18 mouse cellular contexts compared by ENCODE assay signal in the genomic region with DNA sequence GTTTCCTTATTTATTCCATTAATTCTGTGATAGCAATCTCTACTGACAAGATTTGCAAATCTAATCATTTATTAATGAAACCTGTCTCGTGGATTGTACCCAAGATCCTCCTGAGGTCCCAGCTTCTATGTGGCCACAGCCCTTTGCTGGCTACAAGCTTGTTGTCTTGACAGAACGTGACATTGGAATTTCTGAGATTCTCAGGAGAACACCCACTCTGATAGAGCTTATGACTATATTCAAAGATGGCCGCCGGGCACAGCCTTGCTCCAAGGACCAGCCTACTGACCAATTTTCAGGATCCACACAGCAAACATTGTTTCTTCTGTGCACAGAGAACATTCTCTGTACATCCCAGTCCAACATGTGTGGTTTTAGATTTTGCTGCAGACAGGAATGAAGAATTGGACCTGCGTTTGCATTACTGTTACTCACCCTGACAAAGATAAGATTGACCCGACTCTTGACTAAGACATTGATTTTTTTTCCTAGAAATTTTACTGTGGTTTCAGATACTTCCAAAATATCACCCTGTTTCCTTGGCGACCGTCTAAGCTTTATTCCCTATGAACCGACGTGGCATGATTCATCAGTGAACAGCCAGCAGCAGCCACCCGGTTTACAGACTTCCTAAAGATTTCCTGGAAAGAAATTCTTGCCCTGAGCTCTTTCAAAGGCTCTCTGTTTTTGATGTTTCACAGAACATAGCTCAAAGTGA.
A peak's percentile ranks its signal among the peaks of the same experiment; 100 is the strongest.
DNase-seq lines count a peak whose midpoint lies in the region; ATAC-seq and TF ChIP-seq lines count a peak whose summit lies in the region.
"Had no signal": no experiment of that assay in that cellular context is flagged by ENCODE, and none has a peak within 500 bp of the region (broad histone marks: within the 10 kb centered on the region; RNA-seq: fewer than 3 reads in every experiment).

No protein-coding gene starts in this region.

- no peaks in the 10 kb centered on the region for H3K27me3 ChIP-seq in heart, embryonic 10.5 days (ENCODE audit: insufficient read depth, poor library complexity, severe bottlenecking)
- H3K27me3 ChIP-seq in forebrain, postnatal 0 days (ENCODE audit: insufficient read depth, low read length), result no peaks in the 10 kb centered on the region
- H3K27me3 ChIP-seq in midbrain, postnatal 0 days (ENCODE audit: insufficient read depth, low read length), result no peaks in the 10 kb centered on the region
- H3K27me3 ChIP-seq: limb, embryonic 15.5 days; neural tube, embryonic 12.5 days; Patski had no signal

- peak; percentile 82 for DNase-seq in heart, adult 11 months
- no peak for DNase-seq in heart, embryonic 10.5 days (ENCODE audit: low spot score)
- DNase-seq in MN1 (ENCODE audit: low spot score), result peak; percentile 46
- DNase-seq in forebrain, postnatal 0 days, result no peak
- DNase-seq in midbrain, postnatal 0 days (ENCODE audit: low spot score), result no peak
- DNase-seq in testis, postnatal 10 days (ENCODE audit: low spot score), result no peak
- no peak for DNase-seq in heart, postnatal 10 days
- DNase-seq: B cell, adult 2 months; cerebellum, adult 9-11 months; gastrocnemius, postnatal 10 days; heart, adult 2 months; kidney, postnatal 4 days; lung, postnatal 14 days; right cerebral cortex, postnatal 4 days; thymus, postnatal 36 days had no signal

- peak; percentile 67 for ATAC-seq in forebrain, postnatal 0 days
- ATAC-seq in midbrain, postnatal 0 days (ENCODE audit: low FRiP score), result peak; percentile 52; the same call in 1 of the 2 replicates
- ATAC-seq: Patski had no signal

- intact Hi-C loops in heart, postnatal 10 days (cut with DNase I), result no loop called here

- H3K9ac ChIP-seq in forebrain, postnatal 0 days, result no peak overlapping the region
- H3K9ac ChIP-seq in midbrain, postnatal 0 days (replicated peaks; ENCODE audit: low read length, poor library complexity, severe bottlenecking), result no peak overlapping the region
- H3K9ac ChIP-seq: limb, embryonic 15.5 days; neural tube, embryonic 12.5 days had no signal

- H3K4me1 ChIP-seq in heart, embryonic 10.5 days, result peaks cover 10% of the 10 kb centered on the region; the same call in 1 of the 2 replicates
- peaks cover 16% of the 10 kb centered on the region for H3K4me1 ChIP-seq in forebrain, postnatal 0 days (ENCODE audit: insufficient read depth)
- peaks cover 3% of the 10 kb centered on the region; the same call in 1 of the 2 replicates for H3K4me1 ChIP-seq in midbrain, postnatal 0 days (ENCODE audit: insufficient read depth, low read length)

- H3K36me3 ChIP-seq in heart, embryonic 10.5 days, result no peaks in the 10 kb centered on the region
- no peaks in the 10 kb centered on the region for H3K36me3 ChIP-seq in forebrain, postnatal 0 days (ENCODE audit: insufficient read depth)
- H3K36me3 ChIP-seq in midbrain, postnatal 0 days (ENCODE audit: insufficient read depth, low read length), result no peaks in the 10 kb centered on the region
- H3K36me3 ChIP-seq: limb, embryonic 15.5 days; neural tube, embryonic 12.5 days had no signal

- no peak for TF ChIP-seq CTCF in forebrain, postnatal 0 days (IDR thresholded peaks at IDR 0.05; ENCODE audit: low read depth)
- no peak for TF ChIP-seq CTCF in midbrain, postnatal 0 days (IDR thresholded peaks at IDR 0.05)

- H3K4me2 ChIP-seq in forebrain, postnatal 0 days (ENCODE audit: low read depth), result no peak overlapping the region
- H3K4me2 ChIP-seq in midbrain, postnatal 0 days (ENCODE audit: low read depth, low read length, poor library complexity, severe bottlenecking), result no peak overlapping the region
- H3K4me2 ChIP-seq: limb, embryonic 15.5 days; neural tube, embryonic 12.5 days had no signal

- 79% methylated on average over 11 of the region's 11 CpGs for WGBS in heart, embryonic 10.5 days
- WGBS in forebrain, postnatal 0 days, result 52% methylated on average over 11 of the region's 11 CpGs
- 34% methylated on average over 11 of the region's 11 CpGs for WGBS in midbrain, postnatal 0 days

- H3K9me3 ChIP-seq in heart, embryonic 10.5 days, result no peaks in the 10 kb centered on the region
- no peaks in the 10 kb centered on the region for H3K9me3 ChIP-seq in forebrain, postnatal 0 days (ENCODE audit: low read length)
- no peaks in the 10 kb centered on the region for H3K9me3 ChIP-seq in midbrain, postnatal 0 days (ENCODE audit: low read length)
- H3K9me3 ChIP-seq: limb, embryonic 15.5 days; neural tube, embryonic 12.5 days had no signal

- no peak overlapping the region for H3K4me3 ChIP-seq in heart, embryonic 10.5 days
- H3K4me3 ChIP-seq in forebrain, postnatal 0 days (ENCODE audit: low read depth, low read length), result no peak overlapping the region
- no peak overlapping the region for H3K4me3 ChIP-seq in midbrain, postnatal 0 days (ENCODE audit: low read depth, low read length)
- H3K4me3 ChIP-seq: heart, adult 2 months; limb, embryonic 15.5 days; neural tube, embryonic 12.5 days had no signal

- H3K27ac ChIP-seq in heart, embryonic 10.5 days, result no peak overlapping the region
- peak overlapping the region; percentile 40; the same call in 1 of the 2 replicates for H3K27ac ChIP-seq in forebrain, postnatal 0 days (ENCODE audit: low read depth, low read length)
- H3K27ac ChIP-seq in midbrain, postnatal 0 days (ENCODE audit: low read depth, low read length), result peak overlapping the region; percentile 26
- H3K27ac ChIP-seq: heart, adult 2 months; limb, embryonic 15.5 days; neural tube, embryonic 12.5 days had no signal

Comparison
In these comparisons a context has a peak if more than half of its experiments do, and no peak if none do; other contexts are left out.
1. DNase-seq: peak in heart, adult 11 months (single experiment) and MN1 (single experiment); none in heart, embryonic 10.5 days (single experiment), forebrain, postnatal 0 days (single experiment), midbrain, postnatal 0 days (single experiment), testis, postnatal 10 days (single experiment) and heart, postnatal 10 days (0 of 2).